Mouse (Mus musculus) naive thymus-derived CD4-positive, alpha-beta T cell, adult 2 months (primary cell): ENCODE data around the gene Ipo13.

Experiments used
- DNase-seq: peaks from one replicate; pipeline ENCODE4 v3.0.0-alpha.2; 2011; ENCODE audit warnings: low read depth

Ipo13 gene

GRCm38 (mm10) chr4:117914031-117914430 is 768 bp downstream of the Ipo13 start:
- DNase-seq: peak; percentile 20

- DNase-seq: no peak
Measured at GRCm38 (mm10) chr4:117913421-117913820, 1.4 kb downstream of the Ipo13 start.

- no peak for DNase-seq
Measured at GRCm38 (mm10) chr4:117912685-117913273, 2.0 kb downstream of the Ipo13 start.

GRCm38 (mm10) chr4:117912131-117912561 is 2.7 kb downstream of the Ipo13 start:
- DNase-seq: no peak

GRCm38 (mm10) chr4:117908834-117909453 is 5.9 kb downstream of the Ipo13 start:
- DNase-seq: no peak

GRCm38 (mm10) chr4:117906196-117906595 is 8.6 kb downstream of the Ipo13 start:
- DNase-seq: no peak

GRCm38 (mm10) chr4:117904761-117905160 is 10.0 kb downstream of the Ipo13 start:
- no peak for DNase-seq

GRCm38 (mm10) chr4:117904094-117904493 is 10.7 kb downstream of the Ipo13 start:
- no peak for DNase-seq

- DNase-seq: no peak
Measured at GRCm38 (mm10) chr4:117898111-117898510, 16.7 kb downstream of the Ipo13 start.

GRCm38 (mm10) chr4:117896031-117896430 is 18.8 kb downstream of the Ipo13 start:
- DNase-seq: no peak

- DNase-seq: no peak
Measured at GRCm38 (mm10) chr4:117895339-117895738, 19.5 kb downstream of the Ipo13 start.

GRCm38 (mm10) chr4:117894601-117895000 is 20.2 kb downstream of the Ipo13 start:
- no peak for DNase-seq

GRCm38 (mm10) chr4:117893376-117893775 is 21.4 kb downstream of the Ipo13 start:
- DNase-seq: peak; percentile 65

- peak; percentile 86 for DNase-seq
Measured at GRCm38 (mm10) chr4:117891738-117892161, 23.0 kb downstream of the Ipo13 start, which contains the start of gene Dph2. TSS of gene Dph2 (minus strand) at chr4:117892032.

GRCm38 (mm10) chr4:117890750-117891149 is 24.0 kb downstream of the Ipo13 start:
- DNase-seq: no peak

- no peak for DNase-seq
Measured at GRCm38 (mm10) chr4:117890031-117890430, 24.8 kb downstream of the Ipo13 start.

- no peak for DNase-seq
Measured at GRCm38 (mm10) chr4:117889471-117889870, 25.3 kb downstream of the Ipo13 start.

GRCm38 (mm10) chr4:117887920-117888319 is 26.9 kb downstream of the Ipo13 start:
- no peak for DNase-seq

- DNase-seq: peak; percentile 90
Measured at GRCm38 (mm10) chr4:117887133-117887532, 27.7 kb downstream of the Ipo13 start, which contains the start of gene Atp6v0b. TSS of gene Atp6v0b (minus strand) at chr4:117887333.

- peak; percentile 35 for DNase-seq
Measured at GRCm38 (mm10) chr4:117886644-117887043, 28.2 kb downstream of the Ipo13 start.

- no peak for DNase-seq
Measured at GRCm38 (mm10) chr4:117885994-117886393, 28.8 kb downstream of the Ipo13 start.

GRCm38 (mm10) chr4:117885093-117885492 is 29.7 kb downstream of the Ipo13 start:
- DNase-seq: no peak

GRCm38 (mm10) chr4:117884146-117884545 is 30.7 kb downstream of the Ipo13 start:
- no peak for DNase-seq
